Mouse (Mus musculus) small intestine, adult 2 months (tissue): ENCODE measurements around the gene Astn2.

ENCODE experiments used
- CTCF ChIP-seq: fragments of 200-500 bp; IDR thresholded peaks from 2 replicates; pipeline ENCODE4 v1.5.1; 2012; ENCODE audit warnings: low read depth, mild to moderate bottlenecking, control low read depth, inconsistent platforms, low read length, moderate library complexity, mixed read lengths; ENCODE audit not compliant: insufficient replicate concordance, insufficient read length; ENCODE audit errors: extremely low read depth
- POLR2A ChIP-seq: fragments of 200-500 bp; IDR thresholded peaks from 2 replicates; pipeline ENCODE4 v1.6.1; 2012; ENCODE audit warnings: low read depth, mild to moderate bottlenecking, control low read depth, inconsistent platforms, low read length, moderate library complexity

GRCm38 (mm10) chr4:65495705-65496462, 908.5 kb downstream of the Astn2 start:
- TF ChIP-seq POLR2A (no peak), CTCF (no peak)
